Mouse (Mus musculus): ENCODE measurements at regions not wholly inside any gene's neighbourhood (a gene's known extent, or its start where the extent isn't known, plus 50 kb on each side); places are given as distances from the start of the nearest gene placed in this dataset.

- H3K4me1 ChIP-seq (replicated peaks; ENCODE audit: control insufficient read depth, insufficient read depth, low read length) = no peaks in the 10 kb centered on the region
- H3K4me2 ChIP-seq (replicated peaks) = no peak overlapping the region
- 90% methylated on average over 11 of the region's 11 CpGs for WGBS
- H3K36me3 ChIP-seq (replicated peaks; ENCODE audit: control insufficient read depth, insufficient read depth) = no peaks in the 10 kb centered on the region
- no peak overlapping the region for H3K27ac ChIP-seq
- ATAC-seq (ENCODE audit: low FRiP score) (no peak), DNase-seq (ENCODE audit: low spot score) (no peak)
- no peaks in the 10 kb centered on the region for H3K27me3 ChIP-seq (ENCODE audit: control insufficient read depth, insufficient read depth, low read length)
- no peaks in the 10 kb centered on the region for H3K9me3 ChIP-seq (ENCODE audit: control insufficient read depth, low read length)
- no peak overlapping the region for H3K9ac ChIP-seq
- no peak overlapping the region for H3K4me3 ChIP-seq (replicated peaks; ENCODE audit: low read length)
Measured at GRCm38 (mm10) chr7:71440330-71441240, 89.3 kb upstream of the Gm10295 start.

- Histone ChIP-seq H3K9ac (no peak overlapping the region), H3K4me3 (replicated peaks; ENCODE audit: low read length) (no peak overlapping the region), H3K4me1 (replicated peaks; ENCODE audit: control insufficient read depth, insufficient read depth, low read length) (no peaks in the 10 kb centered on the region), H3K27me3 (ENCODE audit: control insufficient read depth, insufficient read depth, low read length) (no peaks in the 10 kb centered on the region), H3K4me2 (replicated peaks) (no peak overlapping the region), H3K27ac (no peak overlapping the region), H3K9me3 (ENCODE audit: control insufficient read depth, low read length) (no peaks in the 10 kb centered on the region), H3K36me3 (replicated peaks; ENCODE audit: control insufficient read depth, insufficient read depth) (no peaks in the 10 kb centered on the region)
- ATAC-seq (ENCODE audit: low FRiP score) (no peak), DNase-seq (ENCODE audit: low spot score) (no peak)
- WGBS = 86% methylated on average over 2 of the region's 2 CpGs
Measured at GRCm38 (mm10) chr7:71425982-71426381, 74.7 kb upstream of the Gm10295 start.

GRCm38 (mm10) chr7:71419261-71419660 lies 68.0 kb upstream of the Gm10295 start:
- no peak overlapping the region for H3K27ac ChIP-seq
- H3K9me3 ChIP-seq (ENCODE audit: control insufficient read depth, low read length) = no peaks in the 10 kb centered on the region
- ATAC-seq (ENCODE audit: low FRiP score) (no peak), DNase-seq (ENCODE audit: low spot score) (no peak)
- no peaks in the 10 kb centered on the region for H3K36me3 ChIP-seq (replicated peaks; ENCODE audit: control insufficient read depth, insufficient read depth)
- H3K9ac ChIP-seq = no peak overlapping the region
- H3K4me1 ChIP-seq (replicated peaks; ENCODE audit: control insufficient read depth, insufficient read depth, low read length) = no peaks in the 10 kb centered on the region
- WGBS = 87% methylated on average over 5 of the region's 5 CpGs
- H3K27me3 ChIP-seq (ENCODE audit: control insufficient read depth, insufficient read depth, low read length) = no peaks in the 10 kb centered on the region
- no peak overlapping the region for H3K4me2 ChIP-seq (replicated peaks)
- no peak overlapping the region for H3K4me3 ChIP-seq (replicated peaks; ENCODE audit: low read length)

- H3K9me3 ChIP-seq (ENCODE audit: control insufficient read depth, low read length) = no peaks in the 10 kb centered on the region
- 71% methylated on average over 3 of the region's 3 CpGs for WGBS
- no peak overlapping the region for H3K4me2 ChIP-seq (replicated peaks)
- H3K27ac ChIP-seq = no peak overlapping the region
- no peaks in the 10 kb centered on the region for H3K4me1 ChIP-seq (replicated peaks; ENCODE audit: control insufficient read depth, insufficient read depth, low read length)
- no peak overlapping the region for H3K9ac ChIP-seq
- no peaks in the 10 kb centered on the region for H3K36me3 ChIP-seq (replicated peaks; ENCODE audit: control insufficient read depth, insufficient read depth)
- DNase-seq (ENCODE audit: low spot score) = no peak
- H3K4me3 ChIP-seq (replicated peaks; ENCODE audit: low read length) = no peak overlapping the region
- no peak for ATAC-seq (ENCODE audit: low FRiP score)
- H3K27me3 ChIP-seq (ENCODE audit: control insufficient read depth, insufficient read depth, low read length) = no peaks in the 10 kb centered on the region
Measured at GRCm38 (mm10) chr7:71418856-71419255, 67.6 kb upstream of the Gm10295 start.

- H3K4me2 ChIP-seq (replicated peaks) = no peak overlapping the region
- no peak overlapping the region for H3K4me3 ChIP-seq (replicated peaks; ENCODE audit: low read length)
- no peaks in the 10 kb centered on the region for H3K9me3 ChIP-seq (ENCODE audit: control insufficient read depth, low read length)
- no peaks in the 10 kb centered on the region for H3K36me3 ChIP-seq (replicated peaks; ENCODE audit: control insufficient read depth, insufficient read depth)
- no peak for DNase-seq (ENCODE audit: low spot score)
- H3K27ac ChIP-seq = no peak overlapping the region
- H3K27me3 ChIP-seq (ENCODE audit: control insufficient read depth, insufficient read depth, low read length) = peaks cover 11% of the 10 kb centered on the region; the same call in 1 of the 2 replicates
- no peak overlapping the region for H3K9ac ChIP-seq
- no peaks in the 10 kb centered on the region for H3K4me1 ChIP-seq (replicated peaks; ENCODE audit: control insufficient read depth, insufficient read depth, low read length)
- no peak for ATAC-seq (ENCODE audit: low FRiP score)
- 62% methylated on average over 2 of the region's 2 CpGs for WGBS
Measured at GRCm38 (mm10) chr7:71414756-71415155, 63.5 kb upstream of the Gm10295 start.

- H3K9ac ChIP-seq = no peak overlapping the region
- no peaks in the 10 kb centered on the region for H3K36me3 ChIP-seq (replicated peaks; ENCODE audit: control insufficient read depth, insufficient read depth)
- WGBS = 91% methylated on average over 6 of the region's 6 CpGs
- H3K27ac ChIP-seq = no peak overlapping the region
- no peaks in the 10 kb centered on the region for H3K9me3 ChIP-seq (ENCODE audit: control insufficient read depth, low read length)
- H3K4me3 ChIP-seq (replicated peaks; ENCODE audit: low read length) = no peak overlapping the region
- H3K4me1 ChIP-seq (replicated peaks; ENCODE audit: control insufficient read depth, insufficient read depth, low read length) = no peaks in the 10 kb centered on the region
- no peak overlapping the region for H3K4me2 ChIP-seq (replicated peaks)
- DNase-seq (ENCODE audit: low spot score) (no peak), ATAC-seq (ENCODE audit: low FRiP score) (no peak)
- H3K27me3 ChIP-seq (ENCODE audit: control insufficient read depth, insufficient read depth, low read length) = peaks cover 11% of the 10 kb centered on the region; the same call in 1 of the 2 replicates
Measured at GRCm38 (mm10) chr7:71413121-71413520, 61.8 kb upstream of the Gm10295 start.

- no peaks in the 10 kb centered on the region for H3K9me3 ChIP-seq (ENCODE audit: control insufficient read depth, low read length)
- no peaks in the 10 kb centered on the region for H3K36me3 ChIP-seq (replicated peaks; ENCODE audit: control insufficient read depth, insufficient read depth)
- H3K4me2 ChIP-seq (replicated peaks) = peak overlapping the region; percentile 60
- DNase-seq (ENCODE audit: low spot score) = peak; percentile 88
- ATAC-seq (ENCODE audit: low FRiP score) = peak; percentile 65; the same call in 1 of the 2 replicates
- no peaks in the 10 kb centered on the region for H3K4me1 ChIP-seq (replicated peaks; ENCODE audit: control insufficient read depth, insufficient read depth, low read length)
- 0 out of 2 replicates have a peak overlapping the region, but pooled peaks have one; percentile 34 for H3K9ac ChIP-seq
- WGBS = 2% methylated on average over 12 of the region's 12 CpGs
- H3K27me3 ChIP-seq (ENCODE audit: control insufficient read depth, insufficient read depth, low read length) = peaks cover 11% of the 10 kb centered on the region; the same call in 1 of the 2 replicates
- H3K4me3 ChIP-seq (replicated peaks; ENCODE audit: low read length) = peak overlapping the region; percentile 27
- H3K27ac ChIP-seq = no peak overlapping the region
Measured at GRCm38 (mm10) chr7:71412079-71412478, 60.8 kb upstream of the Gm10295 start.

- H3K9ac ChIP-seq = peak overlapping the region; percentile 34; the same call in 1 of the 2 replicates
- WGBS = 6% methylated on average over 14 of the region's 14 CpGs
- DNase-seq (ENCODE audit: low spot score) (peak; percentile 50), ATAC-seq (ENCODE audit: low FRiP score) (peak; percentile 68; the same call in 1 of the 2 replicates)
- no peaks in the 10 kb centered on the region for H3K9me3 ChIP-seq (ENCODE audit: control insufficient read depth, low read length)
- peak overlapping the region; percentile 51; the same call in 1 of the 2 replicates for H3K27ac ChIP-seq
- no peaks in the 10 kb centered on the region for H3K4me1 ChIP-seq (replicated peaks; ENCODE audit: control insufficient read depth, insufficient read depth, low read length)
- H3K27me3 ChIP-seq (ENCODE audit: control insufficient read depth, insufficient read depth, low read length) = peaks cover 11% of the 10 kb centered on the region; the same call in 1 of the 2 replicates
- peak overlapping the region; percentile 27 for H3K4me3 ChIP-seq (replicated peaks; ENCODE audit: low read length)
- no peaks in the 10 kb centered on the region for H3K36me3 ChIP-seq (replicated peaks; ENCODE audit: control insufficient read depth, insufficient read depth)
- peak overlapping the region; percentile 60 for H3K4me2 ChIP-seq (replicated peaks)
Measured at GRCm38 (mm10) chr7:71411293-71412011, 60.2 kb upstream of the Gm10295 start.

- Histone ChIP-seq H3K4me1 (replicated peaks; ENCODE audit: control insufficient read depth, insufficient read depth, low read length) (no peaks in the 10 kb centered on the region), H3K4me3 (replicated peaks; ENCODE audit: low read length) (no peak overlapping the region), H3K9ac (no peak overlapping the region), H3K4me2 (replicated peaks) (no peak overlapping the region), H3K27me3 (ENCODE audit: control insufficient read depth, insufficient read depth, low read length) (peaks cover 11% of the 10 kb centered on the region; the same call in 1 of the 2 replicates), H3K36me3 (replicated peaks; ENCODE audit: control insufficient read depth, insufficient read depth) (no peaks in the 10 kb centered on the region), H3K27ac (no peak overlapping the region), H3K9me3 (ENCODE audit: control insufficient read depth, low read length) (no peaks in the 10 kb centered on the region)
- WGBS = 83% methylated on average over 9 of the region's 9 CpGs
- no peak for DNase-seq (ENCODE audit: low spot score)
- no peak for ATAC-seq (ENCODE audit: low FRiP score)
Measured at GRCm38 (mm10) chr7:71409903-71410302, 58.6 kb upstream of the Gm10295 start.
